Mouse (Mus musculus) Patski (cell line): ENCODE results near the gene Ecd. TPM values are rescaled to one million over a fixed set of nuclear protein-coding genes. Genes with fewer than 3 reads are reported as not detected.
A peak's percentile ranks its signal among the peaks of the same experiment; 100 is the strongest.

Source experiments
- ATAC-seq: fragments of 100-300 bp; one replicate; pipeline ENCODE4 v1.8.0; 2021
- CTCF ChIA-PET: fragments of 350-600 bp; sonication (Branson Sonifier 250); formaldehyde crosslinking; loops from one replicate; lab custom pipeline; 2022; ENCODE audit warnings: inconsistent platforms; lab: Charles Lee
- POLR2A ChIA-PET: fragments of 350-600 bp; sonication (Branson Sonifier 250); formaldehyde crosslinking; loops from one replicate; lab custom pipeline; 2022; ENCODE audit warnings: antibody characterized with exemption, inconsistent platforms; lab: Charles Lee
- DNase-seq: peaks from one replicate; pipeline ENCODE4 v3.0.0-alpha.2; 2011; ENCODE audit warnings: low read depth, low spot score
- H3K27me3 ChIP-seq: fragments of 371-371 bp; one replicate; pipeline ENCODE4 v1.5.1; 2021
- CTCF ChIP-seq: fragments of 100-300 bp; IDR thresholded peaks from one replicate; pipeline ENCODE4 v1.5.1; 2021
- in situ Hi-C: fragments of 300-500 bp; cut with MboI; formaldehyde crosslinking; loops from 3 replicates; pipeline ENCODE4 v1.11.1; 2018; ENCODE audit warnings: low pct_unique_long_range_greater_than_20kb, mixed read lengths
- polyA plus RNA-seq: library from polyadenylated mRNA; unstranded; gene quantifications from one replicate; pipeline ENCODE4 v1.2.3, GENCODE M21; 2021

The Ecd gene
- polyA plus RNA-seq, 1 experiment from 2014 or later: 46.4 TPM

DNA sequence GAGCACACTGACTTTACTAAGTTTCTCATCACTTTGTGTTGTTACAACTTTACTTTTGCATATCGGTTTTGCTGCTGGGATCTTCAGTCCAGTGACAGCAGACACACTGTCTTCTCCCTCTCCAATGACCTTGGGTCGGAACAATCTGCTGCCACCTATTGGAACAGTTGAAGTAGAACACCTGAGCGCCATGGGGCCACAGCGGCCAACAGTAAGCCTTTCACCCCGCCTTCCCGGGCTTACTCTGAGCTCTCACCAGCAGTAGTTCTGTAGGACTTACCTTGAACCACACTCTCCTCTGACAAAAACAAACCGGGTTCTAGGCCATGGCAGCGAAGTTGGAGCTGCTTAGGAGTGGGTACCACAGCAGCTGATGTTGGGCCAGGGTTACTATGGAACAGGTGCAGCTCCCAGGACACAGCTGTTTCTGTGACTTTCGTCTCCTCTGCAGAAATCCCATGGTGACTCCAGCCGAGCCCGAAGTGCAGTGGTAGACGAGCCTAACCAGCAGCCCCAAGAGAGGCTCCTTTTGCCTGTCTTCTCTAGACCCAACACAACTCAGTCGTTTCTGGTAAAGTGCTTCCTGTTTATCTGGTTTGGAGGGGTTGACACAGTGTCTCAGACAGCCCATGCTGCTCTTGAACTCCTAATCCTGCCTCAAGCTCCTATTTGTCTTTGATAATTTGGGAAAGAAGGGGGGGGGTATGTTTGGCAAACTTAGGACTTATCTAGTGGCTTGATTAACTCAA lies 30.6 kb upstream of the Ecd start:
- in situ Hi-C loops: no loop called here
- no peaks in the 10 kb centered on the region for H3K27me3 ChIP-seq
- ATAC-seq: peak; percentile 82
- DNase-seq: no peak
- ChIA-PET CTCF (interaction anchor here (1.0 to 3.4 kb wide), 9 partner anchors 10 to 163 kb away, joined by 3 to 20 read pairs (median 5); partner anchors contain the start of genes Dnajc9, Ecd, Fam149b and Mrps16), POLR2A (no interaction called here)
- TF ChIP-seq CTCF: peak; percentile 75

DNA sequence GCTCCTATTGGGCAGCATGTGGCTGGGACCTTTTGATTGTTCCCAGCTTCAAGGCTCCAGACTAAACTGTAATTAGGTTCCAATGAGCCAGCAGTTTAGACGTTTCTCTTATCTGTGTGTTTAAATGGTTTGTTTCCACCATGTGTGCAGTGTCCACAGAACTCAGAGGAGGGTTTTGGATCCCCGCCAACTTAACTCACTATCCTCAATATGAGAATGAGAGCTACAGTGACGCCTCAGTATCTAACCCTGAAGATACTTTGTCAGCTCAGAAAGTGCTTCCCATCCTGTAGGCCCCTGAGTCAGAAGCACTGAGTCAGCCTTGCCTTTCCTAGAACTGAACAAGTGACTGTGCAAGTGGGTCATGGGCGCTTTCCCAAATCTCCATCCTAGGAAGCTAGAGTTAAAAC lies 29.2 kb upstream of the Ecd start:
- no peak for TF ChIP-seq CTCF
- ATAC-seq: no peak
- no peak for DNase-seq

DNA sequence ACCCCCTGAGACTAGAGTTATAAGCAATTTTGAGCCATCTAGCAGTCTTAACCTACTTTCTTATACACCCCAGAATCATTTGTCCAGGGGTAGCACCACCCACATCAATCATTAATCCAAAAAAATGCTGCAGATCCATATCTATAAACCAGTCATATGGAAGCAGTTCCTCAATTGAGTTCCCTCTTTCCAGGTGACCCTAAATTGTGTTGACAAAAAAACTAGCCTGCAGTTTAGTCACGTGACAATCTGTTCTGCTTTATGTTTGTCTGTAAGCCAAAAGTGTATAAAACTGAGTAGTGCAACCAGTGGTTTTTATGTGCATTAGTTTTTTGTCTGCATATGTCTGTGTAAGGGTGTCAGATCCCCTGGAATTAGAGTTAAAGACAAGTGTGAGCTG lies 23.9 kb upstream of the Ecd start:
- DNase-seq: no peak
- TF ChIP-seq CTCF: no peak
- ATAC-seq: no peak
- no peaks in the 10 kb centered on the region for H3K27me3 ChIP-seq
- ChIA-PET POLR2A (interaction anchor here (0.7 kb wide), 1 partner anchor 25 kb away, joined by 3 read pairs; no protein-coding TSS in a partner anchor), CTCF (interaction anchor here (1.0 to 1.2 kb wide), 2 partner anchors 16 to 32 kb away, joined by 3 read pairs; no protein-coding TSS in a partner anchor)
- in situ Hi-C loops: no loop called here

More for the DNA sequence above, 29.2 kb upstream of the Ecd start:
- ChIA-PET POLR2A (interaction anchor here (1.4 kb wide), 1 partner anchor 9 kb away, joined by 3 read pairs; no protein-coding TSS in a partner anchor), CTCF (interaction anchor here (1.3 to 2.8 kb wide), 4 partner anchors 8 to 29 kb away, joined by 4 to 12 read pairs (median 8); partner anchors contain the start of genes Ecd and Fam149b)
- in situ Hi-C loops: no loop called here
- no peaks in the 10 kb centered on the region for H3K27me3 ChIP-seq

DNA sequence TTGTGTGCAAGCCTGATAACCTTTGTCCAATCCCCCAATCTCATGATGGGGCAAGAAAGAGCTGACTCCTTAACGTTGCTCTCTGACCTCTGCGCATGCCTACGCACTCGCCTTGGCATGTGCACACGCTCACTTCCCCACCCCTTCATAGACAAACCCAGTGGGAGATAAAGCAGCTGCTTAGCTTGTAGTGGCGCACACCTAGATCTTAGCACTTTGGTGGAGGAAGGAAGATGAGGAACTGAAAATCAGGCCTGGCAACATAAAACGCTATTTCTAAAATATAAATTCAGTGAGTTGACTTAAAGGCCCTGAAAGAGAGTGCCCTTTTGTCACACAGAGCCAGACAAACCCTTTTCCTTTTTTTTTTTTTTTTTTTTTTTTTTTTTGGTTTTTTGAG lies 22.9 kb upstream of the Ecd start:
- in situ Hi-C loops: no loop called here
- ATAC-seq (no peak), DNase-seq (no peak)
- no peak for TF ChIP-seq CTCF
- POLR2A ChIA-PET: no interaction called here
- CTCF ChIA-PET: interaction anchor here (1.0 to 1.8 kb wide), 2 partner anchors 9 to 31 kb away, joined by 3 to 4 read pairs; no protein-coding TSS in a partner anchor
- no peaks in the 10 kb centered on the region for H3K27me3 ChIP-seq

DNA sequence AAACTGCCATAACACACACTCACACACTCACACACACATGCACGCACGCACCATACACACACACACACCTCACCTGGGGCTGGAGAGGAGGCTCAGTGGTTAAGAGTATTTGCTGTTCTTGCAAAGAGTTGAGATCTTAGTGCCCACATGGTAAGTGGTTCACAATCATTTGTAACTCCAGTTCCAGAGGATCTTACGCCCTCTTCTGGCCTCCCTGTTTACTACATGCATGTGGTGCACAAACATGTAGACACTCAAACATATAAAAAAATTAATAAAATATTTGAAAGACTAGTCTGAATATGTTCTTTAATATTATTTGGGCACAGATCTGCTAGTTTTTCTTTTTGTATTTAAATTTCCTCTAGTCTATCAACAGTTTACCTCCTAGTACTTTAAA lies 20.4 kb upstream of the Ecd start:
- TF ChIP-seq CTCF: peak; percentile 44
- no peaks in the 10 kb centered on the region for H3K27me3 ChIP-seq
- ATAC-seq: no peak
- POLR2A ChIA-PET: no interaction called here
- in situ Hi-C loops: no loop called here
- CTCF ChIA-PET: interaction anchor here (0.8 to 1.1 kb wide), 2 partner anchors 9 to 45 kb away, joined by 3 to 6 read pairs; no protein-coding TSS in a partner anchor
- DNase-seq: no peak

DNA sequence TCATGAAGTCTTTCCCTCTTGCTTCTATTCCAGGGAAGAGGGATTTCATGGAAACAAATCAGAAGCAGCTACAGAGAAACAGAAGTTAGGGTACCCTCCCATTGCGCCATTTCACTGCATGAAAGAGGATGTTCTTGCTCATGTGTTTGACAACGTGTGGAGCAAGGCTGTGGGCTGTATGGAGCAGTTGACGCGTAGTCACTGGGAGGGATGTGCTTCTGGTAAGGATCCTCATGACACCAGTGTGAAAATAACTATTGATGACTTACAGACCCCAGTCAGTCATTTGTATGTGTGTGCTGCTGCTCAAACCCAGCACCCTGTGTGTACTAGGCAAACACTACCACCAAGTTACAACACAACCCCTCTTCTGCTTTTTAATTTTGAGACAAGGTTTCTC lies 15.3 kb upstream of the Ecd start:
- in situ Hi-C loops: no loop called here
- no peaks in the 10 kb centered on the region for H3K27me3 ChIP-seq
- CTCF ChIA-PET: interaction anchor here (0.9 kb wide), 1 partner anchor 30 kb away, joined by 3 read pairs; the partner anchor contains the start of gene Mrps16
- no peak for ATAC-seq
- DNase-seq: no peak
- no peak for TF ChIP-seq CTCF
- POLR2A ChIA-PET: no interaction called here

DNA sequence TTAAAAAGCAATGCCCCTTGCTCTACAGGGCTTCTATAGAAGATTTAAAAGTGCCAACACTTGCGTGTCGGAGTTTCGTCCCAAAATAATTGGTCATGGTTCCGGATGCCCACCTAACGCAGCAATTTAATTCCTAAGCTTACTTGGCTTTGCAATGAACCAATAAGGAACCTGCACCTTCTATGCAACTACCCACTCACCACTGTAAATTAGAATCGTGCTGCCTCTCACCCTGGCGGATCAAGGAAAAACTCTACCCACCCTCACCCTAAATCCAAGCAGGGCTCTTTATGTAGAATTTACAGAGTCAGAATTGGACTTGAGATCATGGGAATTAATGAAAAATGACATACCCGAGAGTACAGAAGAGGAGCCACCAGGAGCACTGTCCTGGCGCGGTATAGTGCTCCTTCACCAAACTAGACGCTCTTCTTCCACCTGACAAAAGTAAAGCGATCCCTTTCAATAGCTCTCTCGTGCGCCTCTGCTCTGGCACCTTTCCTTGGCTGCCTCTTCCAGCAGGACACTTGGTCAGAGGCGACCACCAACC lies 405 bp downstream of the Ecd start:
- ATAC-seq (peak; percentile 34), DNase-seq (peak; percentile 13)
- ChIA-PET CTCF (interaction anchor here (0.9 to 3.6 kb wide), 4 partner anchors 10 to 233 kb away, joined by 3 to 12 read pairs (median 3); no protein-coding TSS in a partner anchor), POLR2A (interaction anchor here (1.1 kb wide), 1 partner anchor 24 kb away, joined by 3 read pairs; no protein-coding TSS in a partner anchor)
- TF ChIP-seq CTCF: no peak
- no peaks in the 10 kb centered on the region for H3K27me3 ChIP-seq
- in situ Hi-C loops: no loop called here

DNA sequence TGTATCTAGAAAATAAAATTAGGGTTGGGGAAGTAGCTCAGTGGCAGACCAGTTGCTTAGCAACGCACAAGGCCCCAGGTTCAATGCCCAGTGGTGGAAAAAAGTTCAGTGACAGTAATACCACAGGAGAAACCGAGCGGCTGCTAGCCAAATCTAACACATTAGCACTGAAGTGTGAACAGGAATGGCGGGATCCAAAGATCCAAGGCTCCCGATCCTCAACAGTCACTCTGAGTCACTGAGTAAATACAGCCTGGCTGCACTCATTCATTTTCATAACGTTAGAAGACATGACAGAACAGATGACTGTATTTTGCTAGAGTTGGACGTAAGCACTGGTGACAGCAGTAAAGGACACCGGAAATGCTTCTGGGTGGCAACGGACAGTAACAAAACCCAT lies 2.0 kb downstream of the Ecd start:
- ATAC-seq (peak; percentile 24), DNase-seq (peak; percentile 56)
- in situ Hi-C loops: no loop called here
- no peaks in the 10 kb centered on the region for H3K27me3 ChIP-seq
- TF ChIP-seq CTCF: no peak
- CTCF ChIA-PET: interaction anchor here (0.8 to 1.0 kb wide), 2 partner anchors 21 to 28 kb away, joined by 3 read pairs; no protein-coding TSS in a partner anchor
- POLR2A ChIA-PET: no interaction called here

DNA sequence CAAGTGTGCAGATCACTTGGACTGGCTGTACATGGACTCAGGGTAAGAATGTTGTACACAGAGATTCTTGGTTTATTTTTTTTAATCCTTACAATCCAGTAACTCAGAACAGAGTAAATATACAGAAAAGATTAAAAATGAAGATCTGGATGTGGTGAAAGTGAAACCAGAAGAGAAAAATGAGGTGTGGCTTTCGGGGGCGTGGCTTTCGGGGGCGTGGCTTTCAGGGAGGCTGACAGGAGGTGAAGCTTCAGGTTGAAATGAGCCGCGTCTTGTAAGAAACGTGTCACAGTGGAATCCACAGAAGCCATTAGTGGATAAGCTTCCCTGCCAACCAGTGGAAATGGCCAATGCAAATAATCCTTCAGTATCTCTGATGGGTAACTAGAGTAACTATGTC lies 7.1 kb downstream of the Ecd start:
- no peak for TF ChIP-seq CTCF
- DNase-seq (no peak), ATAC-seq (no peak)
- CTCF ChIA-PET: interaction anchor here (1.2 to 2.9 kb wide), 7 partner anchors 8 to 39 kb away, joined by 3 to 15 read pairs (median 4); no protein-coding TSS in a partner anchor
- H3K27me3 ChIP-seq: no peaks in the 10 kb centered on the region
- POLR2A ChIA-PET: no interaction called here
- in situ Hi-C loops: no loop called here

DNA sequence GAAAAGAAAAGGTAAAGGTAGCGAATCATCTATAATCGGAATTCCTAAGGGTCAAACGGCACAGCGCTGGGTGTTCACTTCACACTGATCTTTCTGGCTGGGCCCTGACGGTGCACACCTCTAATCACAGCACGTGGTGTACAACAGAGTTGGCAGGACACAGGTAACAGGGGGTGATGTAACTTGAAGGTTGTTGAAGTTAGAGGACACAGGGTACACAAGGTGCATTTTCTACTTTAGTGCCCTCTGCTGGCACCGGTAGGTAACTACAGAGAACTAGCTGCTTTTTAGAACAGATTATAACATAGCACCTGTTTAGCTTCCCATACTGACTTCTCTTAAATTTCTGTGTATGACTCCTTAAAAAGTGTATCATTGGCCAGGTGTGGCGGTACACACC lies 7.8 kb downstream of the Ecd start:
- ChIA-PET POLR2A (no interaction called here), CTCF (interaction anchor here (1.2 to 2.9 kb wide), 7 partner anchors 8 to 39 kb away, joined by 3 to 15 read pairs (median 4); no protein-coding TSS in a partner anchor)
- peak; percentile 73 for TF ChIP-seq CTCF
- no peaks in the 10 kb centered on the region for H3K27me3 ChIP-seq
- in situ Hi-C loops: no loop called here
- DNase-seq (no peak), ATAC-seq (no peak)
